Mouse (Mus musculus): ENCODE data around the gene Sync. TPM values are rescaled to one million over a fixed set of nuclear protein-coding genes. Genes with fewer than 3 reads are reported as not detected.

Gene Sync
- total and polyA plus RNA-seq, 3 experiments = 0.16 TPM; not detected in 2

- in situ Hi-C loops (cut with MboI; ENCODE audit: low pct_ligation_motif_present, low pct_unique_long_range_greater_than_20kb, low sequenced_read_pairs) = no loop called here
- Histone ChIP-seq H3K27me3 (replicated peaks) (no peaks in the 10 kb centered on the region), H3K9ac (ENCODE audit: insufficient read depth, low read depth) (no peak overlapping the region), H3K9me3 (replicated peaks; ENCODE audit: low read length) (no peaks in the 10 kb centered on the region), H3K4me3 (replicated peaks in 1 of 3; ENCODE audit: low read depth in 2 of 3, low read length in 2 of 3, poor library complexity in 1 of 3) (no peak overlapping the region), H3K79me2 (replicated peaks; ENCODE audit: control insufficient read depth, extremely low read depth, insufficient read depth, poor library complexity, severe bottlenecking) (peaks cover 27% of the 10 kb centered on the region), H3K36me3 (replicated peaks in 1 of 2; ENCODE audit: control insufficient read depth in 1 of 2, insufficient read depth in 1 of 2, low read length in 1 of 2) (peaks cover 32 to 76% of the 10 kb centered on the region in 2 experiments), H3K4me1 (ENCODE audit: control insufficient read depth in 1 of 2, insufficient read depth in 2 of 2) (peaks cover 2 to 6% of the 10 kb centered on the region in 2 experiments; a peak in 2 of 4 replicates), H3K4me2 (ENCODE audit: insufficient read depth, low read depth, poor library complexity, severe bottlenecking) (no peak overlapping the region), H3K27ac (ENCODE audit: insufficient read depth, low read depth) (no peak overlapping the region)
- TF ChIP-seq KAT2A (IDR thresholded peaks at IDR 0.05; ENCODE audit: insufficient replicate concordance, low read length) (no peak), MEF2A (IDR thresholded peaks at IDR 0.05; ENCODE audit: borderline replicate concordance, low read depth, low read length) (no peak), POLR2A (IDR thresholded peaks at IDR 0.05; ENCODE audit: low read depth, low read length) (no peak), ETS1 (conservative IDR thresholded peaks at IDR 0.05; ENCODE audit: low read depth, low read length) (no peak), E2F4 (IDR thresholded peaks at IDR 0.05; ENCODE audit: insufficient replicate concordance, low read depth, low read length) (no peak)
- DNase-seq (ENCODE audit: extremely low read depth) = no peak
- dilution Hi-C loops (cut with MboI; ENCODE audit: extremely low pct_ligation_motif_present, extremely low pct_unique_long_range_greater_than_20kb, low sequenced_read_pairs) = no loop called here
Observed at GRCm38 (mm10) chr4:129320876-129321275, 33.5 kb downstream of the Sync start.

- Histone ChIP-seq H3K27ac (ENCODE audit: insufficient read depth, low read depth) (no peak overlapping the region), H3K27me3 (replicated peaks) (no peaks in the 10 kb centered on the region), H3K4me3 (replicated peaks in 1 of 3; ENCODE audit: low read depth in 2 of 3, low read length in 2 of 3, poor library complexity in 1 of 3) (no peak overlapping the region), H3K4me2 (ENCODE audit: insufficient read depth, low read depth, poor library complexity, severe bottlenecking) (no peak overlapping the region), H3K9ac (ENCODE audit: insufficient read depth, low read depth) (no peak overlapping the region), H3K4me1 (ENCODE audit: control insufficient read depth in 1 of 2, insufficient read depth in 2 of 2) (peaks cover 2 to 6% of the 10 kb centered on the region in 2 experiments; a peak in 2 of 4 replicates), H3K9me3 (replicated peaks; ENCODE audit: low read length) (no peaks in the 10 kb centered on the region), H3K36me3 (replicated peaks in 1 of 2; ENCODE audit: control insufficient read depth in 1 of 2, insufficient read depth in 1 of 2, low read length in 1 of 2) (peaks cover 35 to 76% of the 10 kb centered on the region in 2 experiments), H3K79me2 (replicated peaks; ENCODE audit: control insufficient read depth, extremely low read depth, insufficient read depth, poor library complexity, severe bottlenecking) (peaks cover 33% of the 10 kb centered on the region)
- no peak for DNase-seq (ENCODE audit: extremely low read depth)
- in situ Hi-C loops (cut with MboI; ENCODE audit: low pct_ligation_motif_present, low pct_unique_long_range_greater_than_20kb, low sequenced_read_pairs) (no loop called here), dilution Hi-C loops (cut with MboI; ENCODE audit: extremely low pct_ligation_motif_present, extremely low pct_unique_long_range_greater_than_20kb, low sequenced_read_pairs) (no loop called here)
- no peak for TF ChIP-seq EP300 (IDR thresholded peaks at IDR 0.05; ENCODE audit: low read length)
- TF ChIP-seq MAZ (IDR thresholded peaks at IDR 0.05; ENCODE audit: low read depth, low read length) = no peak
- TF ChIP-seq TBP (conservative IDR thresholded peaks at IDR 0.05; ENCODE audit: low read depth, low read length) = no peak
- TF ChIP-seq CHD2 (IDR thresholded peaks at IDR 0.05; ENCODE audit: low read length) = no peak
- TF ChIP-seq JUN (IDR thresholded peaks at IDR 0.05; ENCODE audit: insufficient read depth, low read depth, low read length) = no peak
- TF ChIP-seq MEF2A (IDR thresholded peaks at IDR 0.05; ENCODE audit: borderline replicate concordance, low read depth, low read length) = no peak
- TF ChIP-seq MXI1 (IDR thresholded peaks at IDR 0.05; ENCODE audit: low read depth, low read length) = no peak
- TF ChIP-seq PAX5 (IDR thresholded peaks at IDR 0.05; ENCODE audit: low read length) = no peak
- TF ChIP-seq MAX (IDR thresholded peaks at IDR 0.05; ENCODE audit: low read length) = no peak
- TF ChIP-seq IRF4 (IDR thresholded peaks at IDR 0.05; ENCODE audit: low read depth, low read length) = no peak
- TF ChIP-seq TCF12 (IDR thresholded peaks at IDR 0.05; ENCODE audit: low read depth, low read length) = no peak
- TF ChIP-seq RCOR1 (conservative IDR thresholded peaks at IDR 0.05; ENCODE audit: low read depth, low read length) = no peak
- TF ChIP-seq POLR2AphosphoS2 (IDR thresholded peaks at IDR 0.05; ENCODE audit: low read depth, low read length) = no peak
- no peak for TF ChIP-seq JUND (conservative IDR thresholded peaks at IDR 0.05; ENCODE audit: low read depth, low read length)
- TF ChIP-seq NELFE (IDR thresholded peaks at IDR 0.05; ENCODE audit: low read depth, low read length) = no peak
- no peak for TF ChIP-seq ZC3H11A (IDR thresholded peaks at IDR 0.05; ENCODE audit: low read depth, low read length)
- no peak for TF ChIP-seq KAT2A (IDR thresholded peaks at IDR 0.05; ENCODE audit: insufficient replicate concordance, low read length)
Observed at GRCm38 (mm10) chr4:129322042-129322441, 34.6 kb downstream of the Sync start.

Measured in CH12.LX (cell line).